Mouse (Mus musculus): ENCODE measurements around the gene Sec31b. TPM values are rescaled to one million over a fixed set of nuclear protein-coding genes. Genes with fewer than 3 reads are reported as not detected.

Gene Sec31b
- total RNA-seq, 2 experiments from 2014 or later = 0.27 to 0.28 TPM

- DNase-seq (ENCODE audit: low spot score in 2 of 2) = no peak
These were observed 10.3 kb downstream of the Sec31b start for GRCm38 (mm10) chr19:44535376-44535775.

- DNase-seq (ENCODE audit: low spot score in 2 of 2) = no peak
These were observed 15.6 kb downstream of the Sec31b start for GRCm38 (mm10) chr19:44530018-44530417.

GRCm38 (mm10) chr19:44525551-44526205, 20.0 kb downstream of the Sec31b start:
- DNase-seq (ENCODE audit: low spot score in 2 of 2) = no peak

GRCm38 (mm10) chr19:44519152-44519551, 26.5 kb downstream of the Sec31b start:
- DNase-seq (ENCODE audit: low spot score in 2 of 2) = no peak

- no peak for DNase-seq (ENCODE audit: low spot score in 2 of 2)
These were observed 27.5 kb downstream of the Sec31b start for GRCm38 (mm10) chr19:44517996-44518768.

GRCm38 (mm10) chr19:44515769-44516168, 29.9 kb downstream of the Sec31b start:
- no peak for DNase-seq (ENCODE audit: low spot score in 2 of 2)

- DNase-seq (ENCODE audit: low spot score in 2 of 2) = no peak
These were observed 30.9 kb downstream of the Sec31b start for GRCm38 (mm10) chr19:44514521-44515451.

GRCm38 (mm10) chr19:44513921-44514482, 31.7 kb downstream of the Sec31b start:
- DNase-seq (ENCODE audit: low spot score in 2 of 2) = no peak

GRCm38 (mm10) chr19:44513054-44513833, 32.4 kb downstream of the Sec31b start:
- no peak for DNase-seq (ENCODE audit: low spot score in 2 of 2)

- DNase-seq (ENCODE audit: low spot score in 2 of 2) = no peak
These were observed 33.1 kb downstream of the Sec31b start for GRCm38 (mm10) chr19:44512601-44513000.

- DNase-seq (ENCODE audit: low spot score in 2 of 2) = no peak
These were observed 34.0 kb downstream of the Sec31b start for GRCm38 (mm10) chr19:44511451-44512231.

GRCm38 (mm10) chr19:44510534-44511175, 35.0 kb downstream of the Sec31b start:
- no peak for DNase-seq (ENCODE audit: low spot score in 2 of 2)

- no peak for DNase-seq (ENCODE audit: low spot score in 2 of 2)
These were observed 42.9 kb downstream of the Sec31b start for GRCm38 (mm10) chr19:44502741-44503140.

GRCm38 (mm10) chr19:44501925-44502324, 43.7 kb downstream of the Sec31b start:
- DNase-seq (ENCODE audit: low spot score in 2 of 2) = no peak

- no peak for DNase-seq (ENCODE audit: low spot score in 2 of 2)
These were observed 45.4 kb downstream of the Sec31b start for GRCm38 (mm10) chr19:44500240-44500639.

GRCm38 (mm10) chr19:44498936-44499335, 46.7 kb downstream of the Sec31b start:
- DNase-seq (ENCODE audit: low spot score in 2 of 2) = no peak

GRCm38 (mm10) chr19:44496941-44497340, 48.7 kb downstream of the Sec31b start:
- no peak for DNase-seq (ENCODE audit: low spot score in 2 of 2)

- DNase-seq (ENCODE audit: low spot score in 2 of 2) = no peak
These were observed 49.2 kb downstream of the Sec31b start for GRCm38 (mm10) chr19:44496511-44496910.

- DNase-seq (ENCODE audit: low spot score in 2 of 2) = no peak
These were observed 52.5 kb downstream of the Sec31b start, which contains the start of gene Wnt8b for GRCm38 (mm10) chr19:44493128-44493527. Wnt8b (plus strand) TSS chr19:44493472.
